Mouse (Mus musculus) c-Kit-positive CD71-positive TER-119-negative erythroid progenitor cells, embryonic 14.5 days (primary cell): ENCODE results near the gene Etnk1.

Experiments used
- DNase-seq: peaks from one replicate; pipeline ENCODE4 v3.0.0-alpha.2; 2013; ENCODE audit warnings: low read depth

Etnk1 gene

GRCm38 (mm10) chr6:143216221-143216620 is 49.2 kb downstream of the Etnk1 start:
- DNase-seq = no peak

- peak; percentile 54 for DNase-seq
Measured at GRCm38 (mm10) chr6:143219347-143219746, 52.3 kb downstream of the Etnk1 start.

GRCm38 (mm10) chr6:143221245-143221644 is 54.2 kb downstream of the Etnk1 start:
- no peak for DNase-seq

- no peak for DNase-seq
Measured at GRCm38 (mm10) chr6:143224057-143224456, 57.0 kb downstream of the Etnk1 start.

- DNase-seq = no peak
Measured at GRCm38 (mm10) chr6:143224885-143225284, 57.9 kb downstream of the Etnk1 start.

- no peak for DNase-seq
Measured at GRCm38 (mm10) chr6:143228696-143229095, 61.7 kb downstream of the Etnk1 start.

- DNase-seq = no peak
Measured at GRCm38 (mm10) chr6:143229906-143230305, 62.9 kb downstream of the Etnk1 start.

GRCm38 (mm10) chr6:143230888-143231287 is 63.9 kb downstream of the Etnk1 start:
- no peak for DNase-seq

- DNase-seq = no peak
Measured at GRCm38 (mm10) chr6:143232718-143233117, 65.7 kb downstream of the Etnk1 start.

- DNase-seq = no peak
Measured at GRCm38 (mm10) chr6:143234868-143235267, 67.8 kb downstream of the Etnk1 start.

GRCm38 (mm10) chr6:143239362-143240074 is 72.5 kb downstream of the Etnk1 start:
- no peak for DNase-seq

GRCm38 (mm10) chr6:143243191-143243590 is 76.2 kb downstream of the Etnk1 start:
- no peak for DNase-seq

GRCm38 (mm10) chr6:143257921-143258320 is 90.9 kb downstream of the Etnk1 start:
- DNase-seq = no peak

- DNase-seq = no peak
Measured at GRCm38 (mm10) chr6:143259169-143259629, 92.2 kb downstream of the Etnk1 start.

GRCm38 (mm10) chr6:143259870-143260559 is 93.0 kb downstream of the Etnk1 start:
- DNase-seq = no peak

- no peak for DNase-seq
Measured at GRCm38 (mm10) chr6:143260560-143261288, 93.7 kb downstream of the Etnk1 start.

- DNase-seq = no peak
Measured at GRCm38 (mm10) chr6:143261289-143261665, 94.3 kb downstream of the Etnk1 start.

- no peak for DNase-seq
Measured at GRCm38 (mm10) chr6:143265482-143265881, 98.5 kb downstream of the Etnk1 start.

- DNase-seq = no peak
Measured at GRCm38 (mm10) chr6:143279222-143279621, 112.2 kb downstream of the Etnk1 start.
